Mouse (Mus musculus): ENCODE data around the gene Scarb2. TPM values are rescaled to one million over a fixed set of nuclear protein-coding genes. Genes with fewer than 3 reads are reported as not detected.

The Scarb2 gene
- total RNA-seq, 2 experiments from 2014 or later, result 88.0 to 93.8 TPM

- DNase-seq (ENCODE audit: low spot score in 2 of 2), result no peak
Observed at GRCm38 (mm10) chr5:92495291-92495690, 11.3 kb downstream of the Scarb2 start.

GRCm38 (mm10) chr5:92493423-92493822 lies 13.2 kb downstream of the Scarb2 start:
- no peak for DNase-seq (ENCODE audit: low spot score in 2 of 2)

GRCm38 (mm10) chr5:92490779-92491178 lies 15.9 kb downstream of the Scarb2 start:
- no peak for DNase-seq (ENCODE audit: low spot score in 2 of 2)

DNA sequence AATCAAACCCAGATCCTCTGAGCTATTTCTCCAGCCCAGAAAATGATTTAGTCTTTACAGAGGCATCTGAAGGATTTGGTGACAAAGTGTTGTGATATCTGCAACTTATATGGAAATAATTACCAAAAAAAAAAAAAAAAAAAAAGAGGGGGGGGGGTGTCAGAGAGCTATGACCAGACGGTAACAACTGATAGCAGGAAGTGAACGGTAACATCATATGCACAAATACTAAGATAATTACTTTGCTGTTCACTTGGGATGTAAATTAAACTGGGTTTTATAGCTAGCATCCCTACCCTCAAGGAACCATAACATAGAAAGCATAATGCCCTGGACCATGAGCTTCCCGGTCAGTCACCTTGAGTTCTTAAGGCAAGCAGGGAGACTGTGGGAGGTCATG lies 16.3 kb downstream of the Scarb2 start:
- DNase-seq (ENCODE audit: low spot score in 2 of 2), result no peak

DNA sequence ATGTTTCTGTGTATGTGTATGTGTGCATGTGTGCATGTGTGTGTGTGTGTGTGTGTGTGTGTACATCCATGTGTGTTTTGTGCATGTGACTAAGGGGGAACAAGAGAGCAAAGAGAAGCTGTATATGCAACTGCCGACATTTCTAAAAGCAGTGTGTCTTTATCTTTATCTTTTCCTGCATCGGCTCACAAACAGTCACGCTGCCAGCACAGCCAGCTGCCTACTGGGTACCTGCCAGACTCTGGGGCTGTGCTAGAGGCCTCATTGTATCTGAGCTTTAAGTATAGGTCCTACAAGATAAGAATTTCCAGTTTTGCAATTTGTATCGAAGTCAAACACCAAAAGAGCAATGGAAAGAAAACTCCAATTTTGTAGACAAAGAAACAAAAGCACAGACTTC lies 17.1 kb downstream of the Scarb2 start:
- no peak for DNase-seq (ENCODE audit: low spot score in 2 of 2)

- peak in 1 of 2 experiments; percentile 57 for DNase-seq (ENCODE audit: low spot score in 2 of 2)
Observed at GRCm38 (mm10) chr5:92488961-92489360, 17.7 kb downstream of the Scarb2 start.

DNA sequence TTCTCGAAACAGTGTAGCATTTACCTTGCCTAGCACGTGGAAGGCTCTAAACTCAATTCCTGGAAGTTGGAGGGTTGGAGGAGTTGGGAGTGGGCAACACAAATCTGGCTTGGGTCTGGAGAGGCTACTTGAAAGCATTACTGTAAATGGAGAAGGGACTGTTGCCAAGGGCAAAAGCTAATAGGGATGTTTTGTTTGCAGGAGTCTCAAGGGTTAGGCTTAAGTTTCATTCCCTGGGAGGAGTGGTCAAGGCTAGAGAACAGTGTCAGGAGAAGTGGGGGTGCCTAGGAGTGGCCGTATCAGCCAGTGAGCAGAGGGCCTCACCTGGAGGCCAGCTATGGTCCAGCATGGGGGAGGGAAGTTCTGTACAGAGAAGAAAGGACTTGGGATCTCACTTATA lies 18.2 kb downstream of the Scarb2 start:
- no peak for DNase-seq (ENCODE audit: low spot score in 2 of 2)

GRCm38 (mm10) chr5:92486758-92487157 lies 19.9 kb downstream of the Scarb2 start:
- no peak for DNase-seq (ENCODE audit: low spot score in 2 of 2)

DNA sequence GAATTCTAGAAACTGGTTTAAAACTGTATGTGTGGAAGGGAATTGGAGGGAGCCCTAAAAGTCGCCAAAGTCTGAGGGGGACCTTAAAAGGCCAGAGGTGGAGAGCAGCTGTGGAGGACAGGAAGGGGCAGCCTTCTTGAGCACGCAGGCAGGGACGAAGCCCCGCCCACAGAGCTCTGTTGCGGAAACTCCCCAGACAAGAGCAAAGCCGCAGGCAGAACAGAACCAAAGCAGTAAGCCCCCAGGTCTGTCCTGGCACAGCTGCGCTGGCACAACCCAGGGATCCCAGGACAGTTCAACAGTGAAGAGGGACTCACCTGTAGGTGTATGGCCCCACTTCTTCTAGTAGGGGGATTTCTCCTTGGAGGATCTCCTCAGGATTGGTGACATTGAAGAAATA lies 21.8 kb downstream of the Scarb2 start:
- DNase-seq (ENCODE audit: low spot score in 2 of 2), result no peak

DNA sequence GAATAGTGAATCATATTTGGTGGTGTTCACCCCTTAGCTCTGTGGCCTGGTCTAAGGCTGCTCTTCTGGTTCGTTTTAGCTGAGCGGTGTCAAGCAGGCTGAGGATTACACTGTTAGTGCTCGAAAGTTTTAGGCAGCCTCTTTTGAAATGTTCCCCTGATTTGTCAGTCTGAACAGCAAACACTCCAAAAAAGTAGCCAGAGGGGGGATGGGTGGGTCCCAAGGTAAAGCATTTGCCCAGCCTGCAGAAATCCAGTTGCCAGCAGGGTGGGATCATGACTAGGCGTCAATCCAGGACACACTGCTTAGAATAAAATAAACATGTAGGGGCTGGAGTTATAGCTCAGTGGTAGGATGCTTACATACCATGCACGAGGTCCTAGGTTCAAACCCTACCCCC lies 33.8 kb downstream of the Scarb2 start:
- DNase-seq (ENCODE audit: low spot score in 2 of 2), result no peak

GRCm38 (mm10) chr5:92471531-92471930 lies 35.1 kb downstream of the Scarb2 start:
- DNase-seq (ENCODE audit: low spot score in 2 of 2), result no peak

- DNase-seq (ENCODE audit: low spot score in 2 of 2), result no peak
Observed at GRCm38 (mm10) chr5:92469201-92470130, 37.2 kb downstream of the Scarb2 start.

DNA sequence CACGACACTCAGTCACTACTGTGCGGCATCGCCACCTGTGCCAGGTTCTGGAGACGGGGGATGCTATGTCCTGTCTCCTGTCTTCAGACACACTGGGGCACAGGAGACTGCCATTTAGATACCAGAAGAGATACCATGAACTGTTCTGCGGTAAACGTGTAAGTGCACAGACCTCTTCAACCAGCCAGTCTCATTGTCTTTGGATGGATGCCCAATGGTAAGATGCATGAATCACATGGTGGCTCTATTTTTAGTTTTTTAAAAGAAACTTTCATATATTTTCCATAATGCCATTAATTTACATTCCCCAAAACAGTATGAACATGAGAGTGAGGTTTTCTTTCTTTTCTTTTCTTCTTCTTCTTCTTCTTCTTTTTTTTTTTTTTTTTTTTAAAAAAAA lies 38.4 kb downstream of the Scarb2 start:
- no peak for DNase-seq (ENCODE audit: low spot score in 2 of 2)

GRCm38 (mm10) chr5:92467102-92467766 lies 39.4 kb downstream of the Scarb2 start:
- no peak for DNase-seq (ENCODE audit: low spot score in 2 of 2)

DNA sequence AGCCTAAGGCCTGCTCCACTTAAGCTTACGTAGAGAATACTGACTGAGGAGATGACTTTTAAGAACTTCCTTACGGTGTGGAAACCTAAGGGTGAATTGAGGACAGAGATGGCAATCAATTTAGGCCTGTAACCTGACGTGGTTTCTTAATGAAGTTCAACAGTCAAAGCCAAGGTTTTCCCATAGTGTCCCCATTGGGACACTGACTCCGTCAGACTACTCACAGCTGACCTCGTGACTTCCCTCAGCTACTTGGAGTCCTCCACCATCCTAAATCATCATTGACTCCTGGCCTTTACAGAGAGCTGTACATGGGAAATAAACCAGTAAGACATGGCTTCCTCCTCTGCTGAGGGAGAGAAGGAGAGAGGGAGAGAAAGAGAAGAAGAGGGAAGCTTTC lies 41.1 kb downstream of the Scarb2 start:
- no peak for DNase-seq (ENCODE audit: low spot score in 2 of 2)

GRCm38 (mm10) chr5:92461321-92461720 lies 45.3 kb downstream of the Scarb2 start:
- peak; percentile 11 to 49 for DNase-seq (ENCODE audit: low spot score in 2 of 2)

GRCm38 (mm10) chr5:92458726-92459125 lies 47.9 kb downstream of the Scarb2 start:
- DNase-seq (ENCODE audit: low spot score in 2 of 2), result no peak

DNA sequence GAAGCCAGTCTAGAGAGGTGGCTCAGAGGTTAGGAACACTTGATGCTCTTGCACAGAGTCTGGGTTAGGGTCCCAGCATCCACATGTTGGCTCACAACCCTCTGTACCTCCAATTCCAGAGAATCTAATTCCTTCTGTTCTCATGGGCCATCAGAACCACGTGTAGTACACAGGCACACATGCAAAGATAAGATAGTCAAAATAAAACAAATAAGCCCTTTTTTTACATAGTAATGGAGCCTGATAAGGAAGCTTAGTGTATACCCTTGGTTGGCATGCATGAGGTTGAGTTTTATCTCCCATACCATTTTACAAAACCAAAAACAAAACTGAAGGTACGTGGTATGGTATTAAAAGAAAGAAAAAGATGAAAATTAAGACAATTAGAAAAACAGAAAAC lies 49.2 kb downstream of the Scarb2 start:
- DNase-seq (ENCODE audit: low spot score in 2 of 2), result no peak

GRCm38 (mm10) chr5:92452876-92453275 lies 53.8 kb downstream of the Scarb2 start:
- DNase-seq (ENCODE audit: low spot score in 2 of 2), result no peak

GRCm38 (mm10) chr5:92446736-92447135 lies 59.9 kb downstream of the Scarb2 start:
- no peak for DNase-seq (ENCODE audit: low spot score in 2 of 2)

DNA sequence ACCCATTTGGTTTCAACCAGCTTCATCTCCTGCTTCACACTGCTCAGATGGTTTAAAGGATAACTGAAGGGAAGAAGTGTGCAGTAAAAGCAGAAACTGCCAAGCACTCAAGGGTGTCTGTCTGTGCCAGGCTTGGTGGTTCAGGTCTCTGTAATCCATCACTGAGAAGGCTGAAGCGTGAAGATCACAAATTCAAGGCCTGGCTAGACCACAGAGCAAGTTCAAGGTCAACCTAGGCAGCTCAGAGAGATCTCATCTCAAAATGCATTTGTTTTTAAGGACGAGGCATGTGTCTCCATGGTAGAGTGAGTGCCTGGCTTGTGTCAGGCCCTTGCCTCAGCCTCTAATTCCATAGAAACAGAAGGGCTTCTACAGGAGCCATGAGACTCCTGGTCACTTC lies 61.6 kb downstream of the Scarb2 start:
- DNase-seq (ENCODE audit: low spot score in 2 of 2), result no peak

DNA sequence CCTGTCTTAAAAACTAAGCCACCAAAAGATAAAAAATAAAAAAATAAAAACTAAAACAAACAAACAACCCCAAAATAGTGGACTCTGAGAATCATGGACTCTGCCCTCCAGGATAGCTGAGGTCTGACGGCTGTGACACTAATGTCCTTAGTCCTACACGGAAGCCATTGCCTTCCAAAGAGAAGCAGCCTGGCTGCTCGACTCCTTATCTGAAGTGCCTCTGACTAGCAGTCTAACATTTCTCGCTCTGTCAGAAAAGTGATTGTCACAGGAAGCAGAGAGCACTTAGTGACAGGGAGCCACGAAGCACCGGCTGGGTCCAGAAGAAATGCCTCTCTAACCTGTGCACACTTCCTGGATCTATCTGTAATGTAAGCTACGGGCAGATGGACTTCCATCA lies 63.7 kb downstream of the Scarb2 start:
- DNase-seq (ENCODE audit: low spot score in 2 of 2), result no peak

DNA sequence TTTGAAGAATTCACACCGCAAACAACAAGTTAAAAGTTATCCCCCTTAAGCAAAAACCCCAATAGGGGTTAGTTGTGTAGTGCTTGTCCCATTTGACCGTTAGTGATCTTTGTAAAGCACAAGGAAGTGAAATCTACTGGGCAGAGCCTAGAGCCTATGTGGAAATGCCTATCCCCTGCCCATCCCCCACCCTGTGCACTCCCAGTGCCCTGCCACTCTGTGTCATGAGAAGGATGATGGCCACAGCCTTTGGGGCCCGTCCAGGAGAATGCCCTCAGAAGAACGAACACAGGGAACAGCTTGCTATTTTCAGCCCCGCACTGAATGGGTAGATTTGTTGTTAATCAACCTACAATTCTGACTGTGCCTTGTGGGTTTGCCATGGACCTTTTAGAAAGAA lies 65.1 kb downstream of the Scarb2 start:
- DNase-seq (ENCODE audit: low spot score in 2 of 2), result no peak
